Mouse (Mus musculus) ovary, adult 2 months (tissue): ENCODE measurements around the gene Ccdc130. TPM values are rescaled to one million over a fixed set of nuclear protein-coding genes. Genes with fewer than 3 reads are reported as not detected.

ENCODE experiments used
- polyA plus RNA-seq: library from polyadenylated mRNA; depleted of rRNA; stranded (reverse); fragments of >200 nt; gene quantifications from 2 replicates; pipeline ENCODE4 v1.2.3, GENCODE M21; 2012; rRNA removed

Gene Ccdc130
- 49.0 and 60.0 TPM in 2 replicates for polyA plus RNA-seq

DNA sequence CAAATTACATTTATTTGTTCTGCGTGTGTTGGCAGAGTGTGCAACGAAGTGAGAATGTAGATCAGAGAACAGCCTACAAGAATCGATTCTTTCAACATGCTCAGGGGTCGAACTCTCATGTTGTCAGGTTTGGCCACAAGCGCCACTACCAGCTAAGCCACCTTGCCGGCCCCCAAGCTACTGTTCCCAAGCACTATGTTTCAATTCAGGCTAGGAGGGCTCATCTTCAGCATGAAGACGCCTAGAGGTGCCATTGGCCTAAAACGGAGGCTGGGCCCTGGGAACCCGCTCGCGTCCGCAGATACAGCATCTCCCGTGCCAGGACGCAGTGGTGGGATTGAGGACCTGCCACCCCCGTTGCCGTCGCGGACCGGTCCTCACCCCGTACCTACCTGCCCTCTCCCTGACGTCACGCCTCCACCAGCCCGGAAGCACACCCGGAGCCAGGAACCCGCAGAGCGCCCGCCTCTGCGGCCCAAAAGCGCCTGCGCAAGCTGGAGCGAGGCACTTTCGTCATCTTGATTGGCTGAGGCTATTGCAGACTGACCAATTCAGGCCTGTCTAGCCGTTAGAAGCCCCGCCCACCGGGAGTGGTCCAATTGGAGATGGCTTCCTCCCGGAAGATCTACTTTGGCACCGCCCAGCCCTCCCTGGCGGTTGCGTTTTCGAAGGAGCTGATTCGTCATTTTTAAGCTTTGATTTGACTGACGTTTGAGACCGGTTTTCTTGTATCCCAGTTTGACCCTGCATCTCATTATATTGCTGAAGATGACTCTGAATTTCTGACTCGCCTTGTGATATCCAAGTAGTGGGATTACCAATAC lies at the start of gene Ccdc130:
Gene Ccdc130, minus strand, starts transcription at position 431 of the 824 bp plus-strand sequence.

DNA sequence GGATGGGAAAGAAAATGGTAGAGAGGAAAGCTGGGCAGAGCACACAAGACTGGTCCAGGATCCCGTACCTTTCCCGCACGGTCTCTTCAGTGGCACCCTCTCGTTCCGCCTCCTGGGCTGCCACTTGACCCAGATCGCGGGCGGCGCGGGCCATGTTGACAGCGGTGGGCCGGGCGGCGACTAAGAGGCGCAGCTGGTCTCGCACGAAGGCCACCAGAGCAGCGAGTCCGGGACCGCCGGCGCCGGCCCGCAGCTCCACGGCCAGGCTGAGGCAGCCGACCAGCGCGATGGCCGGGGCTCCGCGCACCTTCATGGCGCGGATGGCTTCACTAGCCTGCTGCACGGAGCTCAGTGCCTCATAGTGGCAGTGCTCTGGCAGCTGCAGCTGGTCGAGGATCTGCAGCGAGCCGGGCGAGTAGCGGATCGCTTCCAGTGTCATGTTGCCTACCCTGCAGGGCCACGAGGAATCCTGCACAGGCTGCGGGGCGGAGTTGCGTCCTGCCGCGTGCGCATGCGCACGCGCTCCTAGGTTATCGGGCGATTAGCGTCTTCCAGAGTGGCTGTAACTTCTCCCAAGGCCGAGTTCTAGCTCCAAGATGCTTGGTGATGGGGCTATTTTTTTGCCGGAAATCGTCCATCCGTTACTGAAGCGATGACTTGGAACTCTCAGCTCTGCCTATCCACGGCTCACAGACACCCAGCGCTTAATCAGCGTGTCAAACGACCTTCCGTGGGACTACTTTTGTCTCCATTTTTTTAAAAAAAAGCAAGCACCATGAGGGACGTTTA lies 13.2 kb downstream of the Ccdc130 start, which contains the start of gene Mri1:
Gene Mri1, minus strand, starts transcription at position 505 of the 789 bp plus-strand sequence.

DNA sequence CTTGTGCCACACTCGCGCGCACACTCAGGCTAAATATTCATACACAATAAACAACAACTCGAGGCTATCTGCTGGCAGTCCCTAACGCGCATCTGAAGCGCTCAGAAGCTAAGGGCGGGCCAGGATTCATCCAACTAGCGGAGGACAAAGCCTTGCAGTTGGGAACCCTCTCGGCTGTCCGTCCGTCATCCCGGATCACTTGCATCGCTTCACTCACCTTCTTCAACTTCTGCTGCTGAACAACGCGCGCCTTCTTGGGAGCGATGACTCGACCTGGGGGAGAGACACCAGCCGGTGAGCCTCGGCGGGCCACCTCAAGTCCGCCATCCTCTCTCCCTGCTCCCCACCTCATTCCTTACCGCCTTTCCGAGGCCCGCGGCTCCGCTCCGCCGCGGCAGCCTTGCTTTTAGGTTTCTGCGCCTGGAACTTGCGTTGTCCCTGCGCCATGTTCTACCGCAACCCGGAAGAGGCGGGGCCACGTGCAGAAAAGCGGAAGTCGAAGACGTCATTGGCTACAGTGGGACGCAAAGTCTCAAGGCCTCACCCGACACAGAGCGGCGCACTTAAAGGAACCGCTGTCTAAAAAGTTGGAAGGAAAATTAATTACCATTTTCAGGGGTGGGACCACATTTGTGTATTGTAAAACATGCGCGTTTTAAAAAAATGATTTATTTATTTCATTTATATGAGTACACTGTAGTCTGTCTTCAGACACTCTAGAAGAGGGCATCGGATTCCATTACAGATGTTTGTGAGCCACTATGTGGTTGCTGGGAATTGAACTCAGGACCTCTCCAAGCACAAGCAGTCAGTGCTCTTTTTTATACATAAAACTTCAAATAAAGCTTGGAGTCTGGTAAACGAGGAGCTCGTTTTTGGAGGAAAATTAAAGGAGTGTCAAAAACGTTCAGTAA lies 20.7 kb downstream of the Ccdc130 start, which contains the start of gene D8Ertd738e:
Gene D8Ertd738e, minus strand, starts transcription at position 463 of the 914 bp plus-strand sequence.

DNA sequence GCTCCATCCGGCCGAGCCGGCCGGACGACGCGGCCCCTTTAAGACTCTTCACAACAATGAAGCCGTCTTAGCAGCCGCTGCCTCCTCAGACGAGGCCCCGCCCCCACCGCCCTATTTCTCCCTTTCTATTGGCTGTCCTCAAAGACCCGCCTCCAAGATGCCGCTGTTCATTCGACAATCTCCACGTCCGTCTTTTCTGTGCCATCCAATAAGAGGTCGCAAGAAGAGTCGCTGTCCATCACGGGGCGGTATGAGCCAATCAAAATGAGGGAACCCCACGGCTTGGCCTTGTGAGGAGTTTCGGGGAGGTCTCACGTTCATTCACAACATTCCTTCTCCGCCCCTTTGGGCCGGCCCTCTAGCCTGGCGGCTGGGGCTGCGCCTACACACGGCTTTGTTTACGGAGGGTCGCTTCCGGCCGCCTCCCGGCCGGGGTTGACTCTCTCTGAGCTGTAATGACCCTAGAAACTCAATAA lies 33.1 kb downstream of the Ccdc130 start, which contains the start of gene Zswim4:
Gene Zswim4, minus strand, starts transcription at position 58 of the 476 bp plus-strand sequence.

Other genes with a start within 250 kb of the Ccdc130 start
- 3.5 and 3.7 TPM in 2 replicates for gene Palm3, start 248.9 kb downstream of the Ccdc130 start, polyA plus RNA-seq
- 6.1 and 6.3 TPM in 2 replicates for gene Il27ra, start 227.8 kb downstream of the Ccdc130 start, polyA plus RNA-seq
- 6.3 and 7.4 TPM in 2 replicates for gene Rln3, start 225.4 kb downstream of the Ccdc130 start, polyA plus RNA-seq
- gene Gm10643, start 205.2 kb downstream of the Ccdc130 start, polyA plus RNA-seq: 0.75 and 1.1 TPM in 2 replicates
- 48.2 and 48.7 TPM in 2 replicates for gene Rfx1, start 203.5 kb downstream of the Ccdc130 start, polyA plus RNA-seq
- 76.0 and 80.2 TPM in 2 replicates for gene Dcaf15, start 165.6 kb downstream of the Ccdc130 start, polyA plus RNA-seq
- 18.3 and 59.6 TPM in 2 replicates for gene Podnl1, start 144.4 kb downstream of the Ccdc130 start, polyA plus RNA-seq
- gene Cc2d1a, start 122.4 kb downstream of the Ccdc130 start, polyA plus RNA-seq: 44.9 and 46.5 TPM in 2 replicates
- 4.2 and 5.2 TPM in 2 replicates for gene 4930432K21Rik, start 122.4 kb downstream of the Ccdc130 start, polyA plus RNA-seq
- 2.2 and 4.2 TPM in 2 replicates for gene Nanos3, start 85.2 kb downstream of the Ccdc130 start, polyA plus RNA-seq
- gene Zswim4, start 33.3 kb downstream of the Ccdc130 start, polyA plus RNA-seq: 36.1 and 37.1 TPM in 2 replicates
- 60.5 and 85.9 TPM in 2 replicates for gene D8Ertd738e, start 20.7 kb downstream of the Ccdc130 start, polyA plus RNA-seq
- gene Mri1, start 13.1 kb downstream of the Ccdc130 start, polyA plus RNA-seq: 213 and 351 TPM in 2 replicates
- 104 and 227 TPM in 2 replicates for gene Cacna1a, start 118.1 kb upstream of the Ccdc130 start, polyA plus RNA-seq